In the genomic region with DNA sequence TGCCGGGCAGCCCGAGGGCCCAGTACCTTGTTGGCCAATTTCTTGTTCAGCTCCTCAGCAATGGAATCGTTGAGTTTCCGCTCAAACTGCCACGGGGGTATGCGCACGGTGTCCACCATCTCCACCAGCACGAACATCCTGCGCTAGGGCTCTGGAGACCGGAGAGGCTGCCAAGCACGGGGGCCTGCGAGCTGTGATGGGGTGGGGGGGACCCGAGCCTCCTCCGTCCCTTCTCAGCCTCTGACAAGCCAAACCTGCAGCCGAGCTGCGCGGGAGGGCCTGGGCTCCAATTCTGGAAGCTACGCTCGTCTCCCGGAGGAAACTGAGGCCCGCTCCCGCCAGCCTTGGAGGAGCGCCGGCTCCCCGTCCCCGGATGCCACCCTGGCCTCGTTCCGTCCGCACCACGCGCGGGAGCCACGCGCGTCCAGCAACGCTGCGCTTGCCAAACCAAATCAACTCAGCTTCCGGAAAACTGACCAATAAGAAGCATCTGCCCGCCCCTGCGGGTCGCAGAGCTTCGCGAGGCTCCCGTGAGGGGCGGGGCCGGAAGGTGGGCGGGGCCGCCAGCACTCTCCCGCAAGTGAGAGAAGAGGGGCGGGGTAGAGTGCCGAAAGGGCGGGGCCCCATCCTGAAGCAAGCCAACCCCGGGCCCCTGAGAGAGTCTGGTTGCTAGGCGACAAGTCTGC, we compare ENCODE assay signal across 8 mouse cellular contexts. TPM values are rescaled to one million over a fixed set of nuclear protein-coding genes. Genes with fewer than 3 reads are reported as not detected.
DNase-seq lines count a peak whose midpoint lies in the region; ATAC-seq and TF ChIP-seq lines count a peak whose summit lies in the region.

A gene (minus strand): TSS at position 481 of the 686 bp plus-strand sequence.

- peak within 1 kb of the TSS; percentile 91 for H3K9ac ChIP-seq in ES-E14 (ENCODE audit: insufficient read depth, low read depth, low read length, poor library complexity, severe bottlenecking)
- peak within 1 kb of the TSS; percentile 77 for H3K9ac ChIP-seq in forebrain, embryonic 15.5 days (replicated peaks)

- intact Hi-C loops in heart, postnatal 25 days (cut with DNase I): no loop called here

- peak within 1 kb of the TSS; percentile 91 for H3K4me2 ChIP-seq in forebrain, embryonic 15.5 days (replicated peaks)

- no peak within 1 kb of the TSS for H3K27ac ChIP-seq in ES-E14 (ENCODE audit: insufficient read depth, low read depth, low read length, poor library complexity, severe bottlenecking)
- H3K27ac ChIP-seq in forebrain, embryonic 15.5 days (replicated peaks): peak within 1 kb of the TSS; percentile 87

- DNase-seq in ES-E14 (ENCODE audit: low read depth, low spot score): peak; percentile 96
- DNase-seq in cerebellum, adult 11-12 months: peak; percentile 95
- peak; percentile 89 for DNase-seq in heart, postnatal 25 days (ENCODE audit: low spot score)
- DNase-seq in layer of hippocampus, adult 18-20 months (ENCODE audit: low spot score in 2 of 2): peak; percentile 94 to 96
- DNase-seq in lung, adult 2 months: peak; percentile 86
- DNase-seq in thymus, adult 18-20 months: peak; percentile 93 to 94

- peak; percentile 95 for ATAC-seq in forebrain, embryonic 15.5 days (replicated peaks)
- peak; percentile 84 for ATAC-seq in neutrophil, adult 5-6 weeks (ENCODE audit: extremely low read depth, insufficient number of reproducible peaks, low FRiP score, poor library complexity, severe bottlenecking)

- no peaks in the 10 kb centered on the region for H3K27me3 ChIP-seq in forebrain, embryonic 15.5 days

- peaks cover 14% of the 10 kb centered on the region; the same call in 1 of the 2 replicates for H3K36me3 ChIP-seq in ES-E14 (ENCODE audit: control insufficient read depth, insufficient read depth, low read length, poor library complexity, severe bottlenecking)
- no peaks in the 10 kb centered on the region; the same call in 1 of the 2 replicates for H3K36me3 ChIP-seq in forebrain, embryonic 15.5 days

- peak within 1 kb of the TSS; percentile 82 to 86 for H3K4me3 ChIP-seq in ES-E14 (ENCODE audit: insufficient read depth in 1 of 2, low read depth in 1 of 2, low read length in 2 of 2, poor library complexity in 1 of 2, severe bottlenecking in 1 of 2)
- H3K4me3 ChIP-seq in forebrain, embryonic 15.5 days: peak within 1 kb of the TSS; percentile 80
- peak within 1 kb of the TSS; percentile 73 for H3K4me3 ChIP-seq in lung, adult 2 months (replicated peaks; ENCODE audit: extremely low read depth, low read depth, low read length)

- peaks cover 0 to 2% of the 10 kb centered on the region in 2 experiments; a peak in 1 of 4 replicates for H3K4me1 ChIP-seq in ES-E14 (ENCODE audit: control insufficient read depth in 2 of 2, insufficient read depth in 2 of 2, low read length in 2 of 2, poor library complexity in 1 of 2)
- H3K4me1 ChIP-seq in forebrain, embryonic 15.5 days: peaks cover 45% of the 10 kb centered on the region
- H3K4me1 ChIP-seq in lung, adult 2 months (ENCODE audit: control insufficient read depth, insufficient read depth, low read length): peaks cover 9% of the 10 kb centered on the region

- no peaks in the 10 kb centered on the region for H3K9me3 ChIP-seq in ES-E14 (ENCODE audit: control insufficient read depth, insufficient read depth, low read depth, low read length)
- H3K9me3 ChIP-seq in forebrain, embryonic 15.5 days: no peaks in the 10 kb centered on the region

- in situ Hi-C loops in ES-E14 (cut with MboI; ENCODE audit: low sequenced_read_pairs in 2 of 2, unreplicated experiment in 2 of 2): no loop called here

- WGBS in forebrain, embryonic 15.5 days: 0% methylated on average over 54 of the region's 54 CpGs
- WGBS in lung, adult 2 months: 1% methylated on average over 54 of the region's 54 CpGs

- no peak for TF ChIP-seq CTCF in lung, adult 2 months (IDR thresholded peaks at IDR 0.05; ENCODE audit: insufficient read depth, low read length)

- TF ChIP-seq POLR2A in lung, adult 2 months (IDR thresholded peaks at IDR 0.05; ENCODE audit: borderline replicate concordance, extremely low read depth, low read depth, low read length): peak; percentile 33; the same call in 1 of the 2 replicates

TF ChIP-seq in ES-E14, 5 proteins besides CTCF, POLR2A, EP300 and RAD21:
- no peak for TF ChIP-seq MAFK (IDR thresholded peaks at IDR 0.05; ENCODE audit: insufficient read depth, low read depth, low read length)
- TF ChIP-seq HCFC1 (IDR thresholded peaks at IDR 0.05; ENCODE audit: borderline replicate concordance, insufficient read depth, low read length): 0 out of 2 replicates have a peak, but pooled peaks have one; percentile 18
- peak; percentile 34; the same call in 1 of the 2 replicates for TF ChIP-seq CHD2 (IDR thresholded peaks at IDR 0.05; ENCODE audit: low read depth, low read length)

RNA-seq across cellular contexts. Expression of the gene that starts here (rescaled TPM):
- total RNA-seq in ES-E14 (2012; rRNA removed): 72.4 and 83.7 TPM in 2 replicates
- 89.8 and 91.2 TPM in 2 replicates for polyA plus RNA-seq in forebrain, embryonic 15.5 days (2015; fragmentation: Nextera tagmentation; extraction: Ambion mirVana)
- 1 to 10 TPM; 6.7 to 7.0 TPM for total RNA-seq in heart, postnatal 25 days (2021)
- 10 to 100 TPM; 47.4 to 50.7 TPM for total RNA-seq in layer of hippocampus, adult 18-20 months (2021)
- 7.7 and 11.8 TPM in 2 replicates for polyA plus RNA-seq in lung, adult 2 months (2012; rRNA removed)
- total RNA-seq in neutrophil, adult 5-6 weeks (2017): 11.5 and 12.2 TPM in 2 replicates
